Mouse (Mus musculus): ENCODE measurements at regions not wholly inside any gene's neighbourhood (a gene's known extent, or its start where the extent isn't known, plus 50 kb on each side); places are given as distances from the start of the nearest gene placed in this dataset.

GRCm38 (mm10) chr9:85449493-85449892 is 122.3 kb upstream of the Tent5a start:
- no peak for ATAC-seq (ENCODE audit: extremely low read depth, insufficient number of reproducible peaks, low FRiP score, low TSS enrichment)
- Histone ChIP-seq H3K4me1 (no peaks in the 10 kb centered on the region), H3K9ac (no peak overlapping the region), H3K4me3 (no peak overlapping the region), H3K27ac (replicated peaks) (no peak overlapping the region), H3K36me3 (no peaks in the 10 kb centered on the region), H3K4me2 (no peak overlapping the region), H3K27me3 (replicated peaks) (no peaks in the 10 kb centered on the region), H3K9me3 (no peaks in the 10 kb centered on the region)
- WGBS: 73% methylated on average over 2 of the region's 2 CpGs

GRCm38 (mm10) chr9:85442761-85443505 is 115.8 kb upstream of the Tent5a start:
- Histone ChIP-seq H3K27ac (replicated peaks) (0 out of 2 replicates have a peak overlapping the region, but pooled peaks have one; percentile 20), H3K9ac (no peak overlapping the region), H3K9me3 (no peaks in the 10 kb centered on the region), H3K4me1 (peaks cover 14% of the 10 kb centered on the region), H3K4me2 (no peak overlapping the region), H3K4me3 (no peak overlapping the region), H3K36me3 (no peaks in the 10 kb centered on the region), H3K27me3 (replicated peaks) (no peaks in the 10 kb centered on the region)
- ATAC-seq (ENCODE audit: extremely low read depth, insufficient number of reproducible peaks, low FRiP score, low TSS enrichment): no peak
- 51% methylated on average over 4 of the region's 4 CpGs for WGBS

- peaks cover 14% of the 10 kb centered on the region for H3K4me1 ChIP-seq
- no peak for ATAC-seq (ENCODE audit: extremely low read depth, insufficient number of reproducible peaks, low FRiP score, low TSS enrichment)
These were observed 112.5 kb upstream of the Tent5a start for GRCm38 (mm10) chr9:85439664-85440063.

GRCm38 (mm10) chr9:85432220-85432619 is 105.1 kb upstream of the Tent5a start:
- Histone ChIP-seq H3K9ac (no peak overlapping the region), H3K4me1 (no peaks in the 10 kb centered on the region), H3K4me3 (no peak overlapping the region), H3K4me2 (no peak overlapping the region), H3K27me3 (replicated peaks) (no peaks in the 10 kb centered on the region), H3K9me3 (no peaks in the 10 kb centered on the region), H3K36me3 (no peaks in the 10 kb centered on the region), H3K27ac (replicated peaks) (no peak overlapping the region)
- ATAC-seq (ENCODE audit: extremely low read depth, insufficient number of reproducible peaks, low FRiP score, low TSS enrichment): no peak
- 63% methylated on average over 2 of the region's 2 CpGs for WGBS

More at GRCm38 (mm10) chr9:85439664-85440063, 112.5 kb upstream of the Tent5a start:
- no peaks in the 10 kb centered on the region for H3K36me3 ChIP-seq
- H3K4me2 ChIP-seq: no peak overlapping the region
- H3K9me3 ChIP-seq: no peaks in the 10 kb centered on the region
- WGBS: 62% methylated on average over 1 of the region's 1 CpGs
- H3K4me3 ChIP-seq: no peak overlapping the region
- no peaks in the 10 kb centered on the region for H3K27me3 ChIP-seq (replicated peaks)
- no peak overlapping the region for H3K27ac ChIP-seq (replicated peaks)
- no peak overlapping the region for H3K9ac ChIP-seq

- Histone ChIP-seq H3K27me3 (replicated peaks) (no peaks in the 10 kb centered on the region), H3K4me2 (no peak overlapping the region), H3K36me3 (no peaks in the 10 kb centered on the region), H3K4me3 (no peak overlapping the region), H3K9me3 (no peaks in the 10 kb centered on the region), H3K9ac (no peak overlapping the region), H3K4me1 (peaks cover 15% of the 10 kb centered on the region), H3K27ac (replicated peaks) (no peak overlapping the region)
- 34% methylated on average over 4 of the region's 4 CpGs for WGBS
- no peak for ATAC-seq (ENCODE audit: extremely low read depth, insufficient number of reproducible peaks, low FRiP score, low TSS enrichment)
These were observed 99.7 kb upstream of the Tent5a start for GRCm38 (mm10) chr9:85426809-85427208.

- no peaks in the 10 kb centered on the region for H3K9me3 ChIP-seq
- no peaks in the 10 kb centered on the region for H3K36me3 ChIP-seq
- no peak overlapping the region for H3K4me3 ChIP-seq
- H3K9ac ChIP-seq: no peak overlapping the region
- 82% methylated on average over 2 of the region's 2 CpGs for WGBS
- ATAC-seq (ENCODE audit: extremely low read depth, insufficient number of reproducible peaks, low FRiP score, low TSS enrichment): no peak
- peaks cover 15% of the 10 kb centered on the region for H3K4me1 ChIP-seq
- no peak overlapping the region for H3K4me2 ChIP-seq
- H3K27ac ChIP-seq (replicated peaks): no peak overlapping the region
- no peaks in the 10 kb centered on the region for H3K27me3 ChIP-seq (replicated peaks)
These were observed 96.8 kb upstream of the Tent5a start for GRCm38 (mm10) chr9:85423908-85424307.

GRCm38 (mm10) chr9:85414391-85414790 is 87.2 kb upstream of the Tent5a start:
- Histone ChIP-seq H3K36me3 (no peaks in the 10 kb centered on the region), H3K4me3 (no peak overlapping the region), H3K27me3 (replicated peaks) (no peaks in the 10 kb centered on the region), H3K4me2 (no peak overlapping the region), H3K4me1 (peaks cover 29% of the 10 kb centered on the region), H3K9me3 (no peaks in the 10 kb centered on the region), H3K27ac (replicated peaks) (no peak overlapping the region), H3K9ac (no peak overlapping the region)
- ATAC-seq (ENCODE audit: extremely low read depth, insufficient number of reproducible peaks, low FRiP score, low TSS enrichment): no peak
- WGBS: 43% methylated on average over 1 of the region's 1 CpGs

- Histone ChIP-seq H3K4me2 (no peak overlapping the region), H3K36me3 (no peaks in the 10 kb centered on the region), H3K27me3 (replicated peaks) (no peaks in the 10 kb centered on the region), H3K9me3 (no peaks in the 10 kb centered on the region), H3K4me1 (peaks cover 31% of the 10 kb centered on the region), H3K9ac (no peak overlapping the region), H3K27ac (replicated peaks) (no peak overlapping the region), H3K4me3 (no peak overlapping the region)
- 11% methylated on average over 1 of the region's 1 CpGs for WGBS
- ATAC-seq (ENCODE audit: extremely low read depth, insufficient number of reproducible peaks, low FRiP score, low TSS enrichment): no peak
These were observed 86.7 kb upstream of the Tent5a start for GRCm38 (mm10) chr9:85413813-85414212.

- Histone ChIP-seq H3K9ac (0 out of 2 replicates have a peak overlapping the region, but pooled peaks have one; percentile 15), H3K4me3 (no peak overlapping the region), H3K4me2 (peak overlapping the region; percentile 45), H3K27ac (replicated peaks) (peak overlapping the region; percentile 72), H3K36me3 (no peaks in the 10 kb centered on the region), H3K4me1 (peaks cover 36% of the 10 kb centered on the region), H3K9me3 (no peaks in the 10 kb centered on the region), H3K27me3 (replicated peaks) (no peaks in the 10 kb centered on the region)
- peak; percentile 58 for ATAC-seq (ENCODE audit: extremely low read depth, insufficient number of reproducible peaks, low FRiP score, low TSS enrichment)
- 8% methylated on average over 11 of the region's 11 CpGs for WGBS
These were observed 83.6 kb upstream of the Tent5a start for GRCm38 (mm10) chr9:85410643-85411296.

- peak overlapping the region; percentile 45 for H3K4me2 ChIP-seq
- H3K27ac ChIP-seq (replicated peaks): peak overlapping the region; percentile 72
- no peaks in the 10 kb centered on the region for H3K36me3 ChIP-seq
- H3K27me3 ChIP-seq (replicated peaks): no peaks in the 10 kb centered on the region
- H3K4me1 ChIP-seq: peaks cover 36% of the 10 kb centered on the region
- H3K4me3 ChIP-seq: no peak overlapping the region
- 22% methylated on average over 4 of the region's 4 CpGs for WGBS
- no peak for ATAC-seq (ENCODE audit: extremely low read depth, insufficient number of reproducible peaks, low FRiP score, low TSS enrichment)
- H3K9ac ChIP-seq: no peak overlapping the region
- H3K9me3 ChIP-seq: no peaks in the 10 kb centered on the region
These were observed 82.9 kb upstream of the Tent5a start for GRCm38 (mm10) chr9:85409974-85410506.

GRCm38 (mm10) chr9:85408461-85408860 is 81.3 kb upstream of the Tent5a start:
- no peak overlapping the region for H3K4me3 ChIP-seq
- no peaks in the 10 kb centered on the region for H3K36me3 ChIP-seq
- H3K9me3 ChIP-seq: no peaks in the 10 kb centered on the region
- H3K27me3 ChIP-seq (replicated peaks): no peaks in the 10 kb centered on the region
- H3K4me1 ChIP-seq: peaks cover 32% of the 10 kb centered on the region
- 74% methylated on average over 5 of the region's 5 CpGs for WGBS
- no peak overlapping the region for H3K27ac ChIP-seq (replicated peaks)
- no peak overlapping the region for H3K4me2 ChIP-seq
- ATAC-seq (ENCODE audit: extremely low read depth, insufficient number of reproducible peaks, low FRiP score, low TSS enrichment): no peak
- H3K9ac ChIP-seq: no peak overlapping the region
